In the genomic region with DNA sequence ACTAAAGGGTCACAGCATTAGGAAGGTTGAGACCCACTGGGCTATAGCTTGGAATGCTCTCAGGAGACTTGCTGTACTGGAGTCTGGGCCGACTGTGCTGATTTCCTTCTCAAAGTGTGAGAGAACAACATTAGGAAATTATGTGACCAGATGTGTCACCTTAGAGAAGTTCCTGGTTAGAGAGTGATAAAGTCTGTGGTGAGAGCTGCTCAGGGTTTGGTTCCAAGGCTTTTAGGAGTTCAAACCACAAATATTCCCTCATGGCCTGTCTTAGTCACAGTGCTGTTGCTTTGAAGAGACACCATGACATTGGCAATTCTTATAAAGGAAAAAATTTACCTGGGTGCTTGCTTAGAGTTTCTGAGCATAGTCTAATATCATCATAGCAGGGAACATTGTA, we compare ENCODE assay signal across 25 mouse cellular contexts. TPM values are rescaled to one million over a fixed set of nuclear protein-coding genes. Genes with fewer than 3 reads are reported as not detected.
DNase-seq lines count a peak whose midpoint lies in the region; ATAC-seq lines count a peak whose summit lies in the region.
"Had no signal": no experiment of that assay in that cellular context is flagged by ENCODE, and none has a peak within 500 bp of the region (broad histone marks: within the 10 kb centered on the region; RNA-seq: fewer than 3 reads in every experiment).

No protein-coding gene starts in this region.

- intact Hi-C loops in heart, postnatal 10 days (cut with DNase I), result no loop called here

- ATAC-seq in hematopoietic stem cell, adult 5-6 weeks (replicated peaks in 1 of 2; ENCODE audit: insufficient read depth in 1 of 2, low FRiP score in 2 of 2, low TSS enrichment in 1 of 2, low read depth in 1 of 2, poor library complexity in 2 of 2, severe bottlenecking in 2 of 2), result peak; percentile 37 to 74; a peak in 2 of 4 replicates
- ATAC-seq in monocyte, adult 5-6 weeks (replicated peaks; ENCODE audit: insufficient number of reproducible peaks, low FRiP score, low TSS enrichment, poor library complexity, severe bottlenecking), result no peak
- ATAC-seq: forebrain, embryonic 14.5 days; forebrain, postnatal 0 days; hindbrain, postnatal 0 days; inflammation-experienced regulatory T-cells, adult 6 months; intestine, embryonic 16.5 days had no signal

- peak; percentile 24 for DNase-seq in heart, adult 11 months
- no peak for DNase-seq in heart, postnatal 10 days
- peak; percentile 61 for DNase-seq in MEL-GATA-1-ER (ENCODE audit: extremely low read depth, low read depth)
- no peak for DNase-seq in adrenal gland, adult 2 months
- DNase-seq in natural killer cell, adult 2 months (ENCODE audit: low spot score in 2 of 2), result no peak
- DNase-seq: adrenal gland, adult 8-10 months; adrenal gland, postnatal 25 days; cerebellum, adult 11-12 months; cerebellum, adult 8-10 months; cerebellum, postnatal 10 days; forebrain, postnatal 0 days; gastrocnemius, adult 2 months; gastrocnemius, postnatal 14 days; heart, postnatal 36 days had no signal

RNA-seq across cellular contexts. Expression of a gene that starts 8.3 kb away (rescaled TPM):
- total RNA-seq in heart, postnatal 10 days (2021), result under 1 TPM; 0.45 to 0.55 TPM
- total RNA-seq in hematopoietic stem cell, adult 5-6 weeks (2017), result 0.13 TPM in 1 of 2 replicates, not detected in the other
- 1 to 10 TPM; 1.6 to 3.3 TPM for total RNA-seq in adrenal gland, adult 2 months (2021)
- 13.9 and 14.2 TPM in 2 replicates for polyA plus RNA-seq in adrenal gland, adult 2 months (2012; rRNA removed)
- not detected in 3 replicates for total RNA-seq in monocyte, adult 5-6 weeks (2017)
- polyA plus RNA-seq: embryonic facial prominence, embryonic 12.5 days; heart, postnatal 0 days; inflammation-experienced regulatory T-cells, adult 6 months had no signal

RNA-seq across cellular contexts. Expression of a gene that starts 12.1 kb away (rescaled TPM):
- total RNA-seq in heart, postnatal 10 days (2021), result not detected
- total RNA-seq in hematopoietic stem cell, adult 5-6 weeks (2017), result 0.30 TPM in 1 of 2 replicates, not detected in the other
- total RNA-seq in adrenal gland, adult 2 months (2021), result not detected
- polyA plus RNA-seq in adrenal gland, adult 2 months (2012; rRNA removed), result not detected in 2 replicates
- total RNA-seq in monocyte, adult 5-6 weeks (2017), result 1.3 TPM in 1 of 3 replicates, not detected in the others
- total RNA-seq: adrenal gland, adult 8-10 months; adrenal gland, postnatal 25 days; gastrocnemius, adult 2 months; gastrocnemius, postnatal 14 days; heart, adult 8-10 months; heart, postnatal 36 days; hindbrain, postnatal 0 days had no signal
- polyA plus RNA-seq: brain, embryonic 14.5 days; forebrain, embryonic 14.5 days; heart, embryonic 14.5 days had no signal

RNA-seq across cellular contexts. Expression of a gene that starts 58.2 kb away (rescaled TPM):
- total RNA-seq in heart, postnatal 10 days (2021), result 100 to 1,000 TPM; 857 to 862 TPM
- 109 and 213 TPM in 2 replicates for total RNA-seq in hematopoietic stem cell, adult 5-6 weeks (2017)
- 100 to 1,000 TPM; 370 to 504 TPM for total RNA-seq in adrenal gland, adult 2 months (2021)
- polyA plus RNA-seq in adrenal gland, adult 2 months (2012; rRNA removed), result 22.4 and 22.9 TPM in 2 replicates
- 120 to 243 TPM (median 230 TPM) in 3 replicates for total RNA-seq in monocyte, adult 5-6 weeks (2017)

Comparison
In these comparisons a context has a peak if more than half of its experiments do, and no peak if none do; other contexts are left out.
1. DNase-seq: peak in heart, adult 11 months (single experiment) and MEL-GATA-1-ER (single experiment); none in heart, postnatal 10 days (0 of 2), adrenal gland, adult 2 months (single experiment) and natural killer cell, adult 2 months (0 of 2).